Mouse (Mus musculus) MEL (cell line): ENCODE results near the gene Dock1.

Source experiments
- CHD2 ChIP-seq: IDR thresholded peaks from 2 replicates; pipeline ENCODE4 v1.6.1; 2011; ENCODE audit warnings: low read length, improper control_type of control experiment
- EP300 ChIP-seq, 2 experiments: IDR thresholded peaks; 2 replicates each; pipeline ENCODE4 v1.6.1; 2011; ENCODE audit warnings: improper control_type of control experiment in 2 of 2, low read length in 2 of 2, low read depth in 1 of 2, mild to moderate bottlenecking in 1 of 2
- MEF2A ChIP-seq: IDR thresholded peaks from 2 replicates; pipeline ENCODE4 v1.6.1; 2014; ENCODE audit warnings: low read depth, mild to moderate bottlenecking, inconsistent platforms, low read length, improper control_type of control experiment; ENCODE audit not compliant: poor library complexity, insufficient replicate concordance, severe bottlenecking; ENCODE audit errors: extremely low read depth

DNA sequence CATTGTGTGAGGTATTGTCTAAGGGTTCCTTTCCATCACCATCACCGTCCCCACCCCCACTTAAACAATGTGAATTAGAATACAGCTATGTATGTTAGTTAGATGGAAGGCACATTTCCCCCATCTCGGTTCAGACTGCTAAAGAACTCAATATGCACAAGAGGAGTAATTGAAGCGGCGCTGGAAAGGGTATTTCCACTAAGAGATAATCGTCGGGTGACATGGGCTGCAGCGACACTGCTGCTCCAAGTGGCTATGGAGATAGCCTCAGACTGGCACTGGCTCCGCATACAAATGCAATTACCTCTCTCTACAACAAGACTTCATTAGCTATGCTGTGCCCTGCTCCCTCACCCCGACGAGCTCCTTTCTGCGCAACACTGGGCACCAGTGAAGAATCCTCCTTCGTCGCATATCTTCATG is 222.0 kb downstream of the Dock1 start:
- no peak for TF ChIP-seq EP300 (IDR thresholded peaks at IDR 0.05; ENCODE audit: low read depth in 1 of 2, low read length in 2 of 2)
- no peak for TF ChIP-seq MEF2A
- TF ChIP-seq CHD2 = no peak
